Mouse (Mus musculus): ENCODE measurements around the gene Mlec. TPM values are rescaled to one million over a fixed set of nuclear protein-coding genes. Genes with fewer than 3 reads are reported as not detected.
"Not testable (repeated sequence)": the region's sequence is repeated elsewhere in the genome, so short reads cannot be mapped to it uniquely, and the experiment has no call there.

Mlec gene
- total and polyA plus RNA-seq, 2 experiments from 2014 or later, result 20.6 to 80.9 TPM

GRCm38 (mm10) chr5:115165895-115166814, 8.2 kb upstream of the Mlec start:
- Histone ChIP-seq H3K27me3 (ENCODE audit: insufficient read depth, low read length) (no peaks in the 10 kb centered on the region), H3K4me3 (ENCODE audit: low read length) (no peak overlapping the region), H3K27ac (peak overlapping the region; percentile 32), H3K4me1 (ENCODE audit: insufficient read depth, low read length) (0 out of 2 replicates have a peak, but pooled peaks cover 3% of the 10 kb centered on the region), H3K36me3 (ENCODE audit: insufficient read depth, low read length) (no peaks in the 10 kb centered on the region), H3K9me3 (ENCODE audit: low read length) (no peaks in the 10 kb centered on the region), H3K9ac (replicated peaks; ENCODE audit: low read length) (no peak overlapping the region), H3K4me2 (ENCODE audit: low read depth, low read length) (no peak overlapping the region)
- DNase-seq (ENCODE audit: low spot score) (peak; percentile 68), ATAC-seq (peak; percentile 50; the same call in 1 of the 2 replicates)
- WGBS, result 41% methylated on average over 11 of the region's 11 CpGs
- peak; percentile 29 for TF ChIP-seq CTCF (IDR thresholded peaks at IDR 0.05; ENCODE audit: low read depth)

- no peak overlapping the region for H3K27ac ChIP-seq
- H3K36me3 ChIP-seq (ENCODE audit: insufficient read depth, low read length), result no peaks in the 10 kb centered on the region
- peak; percentile 57 for TF ChIP-seq CTCF (IDR thresholded peaks at IDR 0.05; ENCODE audit: low read depth)
- H3K9me3 ChIP-seq (ENCODE audit: low read length), result no peaks in the 10 kb centered on the region
- H3K4me3 ChIP-seq (ENCODE audit: low read length), result no peak overlapping the region
- no peak overlapping the region for H3K9ac ChIP-seq (replicated peaks; ENCODE audit: low read length)
- ATAC-seq, result no peak
- H3K4me2 ChIP-seq (ENCODE audit: low read depth, low read length), result no peak overlapping the region
- H3K27me3 ChIP-seq (ENCODE audit: insufficient read depth, low read length), result no peaks in the 10 kb centered on the region
- 0 out of 2 replicates have a peak, but pooled peaks cover 3% of the 10 kb centered on the region for H3K4me1 ChIP-seq (ENCODE audit: insufficient read depth, low read length)
- peak; percentile 40 for DNase-seq (ENCODE audit: low spot score)
- 64% methylated on average over 9 of the region's 9 CpGs for WGBS
Measured at GRCm38 (mm10) chr5:115165351-115165750, 7.4 kb upstream of the Mlec start.

- 81% methylated on average over 4 of the region's 4 CpGs for WGBS
- not testable (repeated sequence) for H3K4me1 ChIP-seq (ENCODE audit: insufficient read depth, low read length)
Measured at GRCm38 (mm10) chr5:115164446-115164845, 6.5 kb upstream of the Mlec start.

GRCm38 (mm10) chr5:115163563-115163962, 5.6 kb upstream of the Mlec start:
- Histone ChIP-seq H3K27ac (no peak overlapping the region), H3K9ac (replicated peaks; ENCODE audit: low read length) (no peak overlapping the region), H3K27me3 (ENCODE audit: insufficient read depth, low read length) (no peaks in the 10 kb centered on the region), H3K4me3 (ENCODE audit: low read length) (no peak overlapping the region), H3K4me2 (ENCODE audit: low read depth, low read length) (no peak overlapping the region), H3K4me1 (ENCODE audit: insufficient read depth, low read length) (0 out of 2 replicates have a peak, but pooled peaks cover 3% of the 10 kb centered on the region), H3K9me3 (ENCODE audit: low read length) (no peaks in the 10 kb centered on the region), H3K36me3 (ENCODE audit: insufficient read depth, low read length) (no peaks in the 10 kb centered on the region)
- WGBS, result 41% methylated on average over 8 of the region's 8 CpGs
- peak; percentile 63 for TF ChIP-seq CTCF (IDR thresholded peaks at IDR 0.05; ENCODE audit: low read depth)
- DNase-seq (ENCODE audit: low spot score), result peak; percentile 56
- ATAC-seq, result no peak; the same call in 1 of the 2 replicates

More at GRCm38 (mm10) chr5:115164446-115164845, 6.5 kb upstream of the Mlec start:
- H3K27ac ChIP-seq; H3K4me3 ChIP-seq (ENCODE audit: low read length); DNase-seq (ENCODE audit: low spot score); ATAC-seq; H3K27me3 ChIP-seq (ENCODE audit: insufficient read depth, low read length); H3K9ac ChIP-seq (replicated peaks; ENCODE audit: low read length); H3K36me3 ChIP-seq (ENCODE audit: insufficient read depth, low read length); H3K4me2 ChIP-seq (ENCODE audit: low read depth, low read length); H3K9me3 ChIP-seq (ENCODE audit: low read length): not testable (repeated sequence)

GRCm38 (mm10) chr5:115161940-115162279, 3.9 kb upstream of the Mlec start:
- WGBS, result 67% methylated on average over 1 of the region's 1 CpGs
- H3K27ac ChIP-seq; H3K4me2 ChIP-seq (ENCODE audit: low read depth, low read length); ATAC-seq; H3K4me3 ChIP-seq (ENCODE audit: low read length); H3K9me3 ChIP-seq (ENCODE audit: low read length); H3K9ac ChIP-seq (replicated peaks; ENCODE audit: low read length); H3K36me3 ChIP-seq (ENCODE audit: insufficient read depth, low read length); H3K4me1 ChIP-seq (ENCODE audit: insufficient read depth, low read length); H3K27me3 ChIP-seq (ENCODE audit: insufficient read depth, low read length); DNase-seq (ENCODE audit: low spot score): not testable (repeated sequence)

- TF ChIP-seq CTCF (IDR thresholded peaks at IDR 0.05; ENCODE audit: low read depth), result no peak
- no peaks in the 10 kb centered on the region for H3K9me3 ChIP-seq (ENCODE audit: low read length)
- H3K9ac ChIP-seq (replicated peaks; ENCODE audit: low read length), result no peak overlapping the region
- 60% methylated on average over 13 of the region's 13 CpGs for WGBS
- 0 out of 2 replicates have a peak, but pooled peaks cover 6% of the 10 kb centered on the region for H3K4me1 ChIP-seq (ENCODE audit: insufficient read depth, low read length)
- no peak overlapping the region for H3K4me3 ChIP-seq (ENCODE audit: low read length)
- H3K36me3 ChIP-seq (ENCODE audit: insufficient read depth, low read length), result no peaks in the 10 kb centered on the region
- no peak overlapping the region for H3K4me2 ChIP-seq (ENCODE audit: low read depth, low read length)
- H3K27ac ChIP-seq, result no peak overlapping the region
- H3K27me3 ChIP-seq (ENCODE audit: insufficient read depth, low read length), result no peaks in the 10 kb centered on the region
- DNase-seq (ENCODE audit: low spot score), result no peak
- no peak for ATAC-seq
Measured at GRCm38 (mm10) chr5:115161064-115161939, 3.3 kb upstream of the Mlec start.

Measured in hindbrain, postnatal 0 days (tissue).